Mouse (Mus musculus) embryonic fibroblast, embryonic 13.5 days (primary cell): ENCODE measurements around the gene Usp28.

ENCODE experiments used
- CTCF ChIP-seq: IDR thresholded peaks from 2 replicates; pipeline ENCODE4 v1.5.1; 2011; ENCODE audit warnings: mild to moderate bottlenecking, control low read depth, low read length, moderate library complexity, borderline replicate concordance; ENCODE audit not compliant: insufficient read depth
- POLR2A ChIP-seq: IDR thresholded peaks from 2 replicates; pipeline ENCODE4 v1.6.1; 2011; ENCODE audit warnings: low read depth, mild to moderate bottlenecking, control low read depth, low read length, moderate library complexity

GRCm38 (mm10) chr9:48991671-48992070, 6.5 kb downstream of the Usp28 start:
- TF ChIP-seq CTCF (no peak), POLR2A (no peak)
